Mouse (Mus musculus) G1E (cell line): ENCODE measurements at regions not wholly inside any gene's neighbourhood (a gene's known extent, or its start where the extent isn't known, plus 50 kb on each side); places are given as distances from the start of the nearest gene placed in this dataset.

ENCODE experiments used
- CTCF ChIP-seq: IDR thresholded peaks from 2 replicates; pipeline ENCODE4 v1.5.1; 2012; ENCODE audit warnings: low read depth, low read length, inconsistent platforms, mixed read lengths
- GATA1 ChIP-seq: IDR thresholded peaks from 2 replicates; pipeline ENCODE4 v1.6.1; 2012; ENCODE audit warnings: borderline replicate concordance, low read length, inconsistent platforms, mixed read lengths
- GATA2 ChIP-seq: IDR thresholded peaks from 2 replicates; pipeline ENCODE4 v1.6.1; 2012; ENCODE audit warnings: low read depth, low read length, inconsistent platforms, borderline replicate concordance
- POLR2AphosphoS5 ChIP-seq: IDR thresholded peaks from 2 replicates; pipeline ENCODE4 v1.6.1; 2012; ENCODE audit warnings: low read depth, low read length, inconsistent platforms; ENCODE audit not compliant: insufficient replicate concordance

GRCm38 (mm10) chr5:75367282-75367681 is 207.4 kb upstream of the Kit start:
- TF ChIP-seq GATA2: no peak
- TF ChIP-seq GATA1: no peak
- TF ChIP-seq CTCF: no peak
- no peak for TF ChIP-seq POLR2AphosphoS5
